Comparison of ENCODE assay signal across 29 mouse cellular contexts in the genomic region with DNA sequence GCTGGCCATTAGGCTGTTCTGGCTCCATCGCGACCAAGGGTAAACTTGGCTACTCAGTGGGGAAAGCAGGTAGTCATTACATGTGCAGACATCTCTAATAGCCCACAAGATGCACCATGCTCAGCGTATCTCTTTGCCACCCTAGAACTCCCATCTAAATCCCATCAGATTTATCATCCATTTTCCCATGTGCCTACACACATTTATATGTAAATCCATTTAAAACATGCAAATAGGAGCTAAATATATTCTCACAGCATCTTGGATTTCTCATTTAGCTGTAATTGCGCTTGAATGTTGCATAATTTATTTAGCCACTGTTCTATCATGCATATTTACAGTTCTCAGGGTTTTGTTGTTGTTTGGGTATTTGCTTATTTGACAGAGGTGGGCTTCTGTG.
"Had no signal": no experiment of that assay in that cellular context is flagged by ENCODE, and none has a peak within 500 bp of the region (broad histone marks: within the 10 kb centered on the region; RNA-seq: fewer than 3 reads in every experiment).

No protein-coding gene starts in this region.

- H3K27ac ChIP-seq: heart, adult 2 months; heart, embryonic 13.5 days; heart, embryonic 15.5 days; hindbrain, embryonic 13.5 days; hindbrain, embryonic 15.5 days; hindbrain, postnatal 0 days; kidney, embryonic 15.5 days; kidney, postnatal 0 days; left cerebral cortex, adult 2 months; limb, embryonic 10.5 days; limb, embryonic 12.5 days; liver, embryonic 13.5 days; liver, embryonic 15.5 days had no signal

- H3K9ac ChIP-seq: heart, embryonic 13.5 days; heart, embryonic 15.5 days; hindbrain, embryonic 13.5 days; hindbrain, embryonic 15.5 days; kidney, embryonic 15.5 days; limb, embryonic 12.5 days; liver, embryonic 13.5 days; liver, embryonic 15.5 days; liver, postnatal 0 days had no signal

- DNase-seq: gastrocnemius, postnatal 14 days; gastrocnemius, postnatal 36 days; heart, adult 11 months; heart, adult 2 months; heart, postnatal 14 days; heart, postnatal 36 days; kidney, adult 11 months; kidney, adult 2 months; kidney, adult 9 months; kidney, postnatal 14 days; kidney, postnatal 36 days; layer of hippocampus, adult 9-11 months; liver; liver, embryonic 13.5 days; liver, postnatal 0 days had no signal

- H3K27me3 ChIP-seq: heart, embryonic 13.5 days; heart, embryonic 15.5 days; hindbrain, embryonic 13.5 days; hindbrain, embryonic 15.5 days; kidney, embryonic 15.5 days; limb, embryonic 12.5 days; liver, embryonic 13.5 days; liver, embryonic 15.5 days had no signal

- H3K36me3 ChIP-seq: heart, embryonic 13.5 days; heart, embryonic 15.5 days; hindbrain, embryonic 13.5 days; hindbrain, embryonic 15.5 days; kidney, embryonic 15.5 days; limb, embryonic 10.5 days; limb, embryonic 12.5 days; liver, embryonic 13.5 days; liver, embryonic 15.5 days had no signal

- H3K4me3 ChIP-seq: heart, adult 2 months; heart, embryonic 13.5 days; heart, embryonic 15.5 days; hindbrain, embryonic 13.5 days; hindbrain, embryonic 15.5 days; kidney, embryonic 15.5 days; left cerebral cortex, adult 2 months; limb, embryonic 10.5 days; limb, embryonic 12.5 days; liver, embryonic 13.5 days; liver, embryonic 15.5 days had no signal

- H3K9me3 ChIP-seq: heart, embryonic 13.5 days; heart, embryonic 15.5 days; hindbrain, embryonic 13.5 days; hindbrain, embryonic 15.5 days; kidney, embryonic 15.5 days; limb, embryonic 10.5 days; limb, embryonic 12.5 days; liver, embryonic 13.5 days; liver, embryonic 15.5 days had no signal

- ATAC-seq: hindbrain, postnatal 0 days; intestine, embryonic 16.5 days; liver, postnatal 0 days had no signal

- H3K4me1 ChIP-seq: heart, embryonic 13.5 days; heart, embryonic 15.5 days; hindbrain, embryonic 13.5 days; hindbrain, embryonic 15.5 days; kidney, embryonic 15.5 days; liver, embryonic 13.5 days; liver, embryonic 15.5 days had no signal

- H3K4me2 ChIP-seq: heart, embryonic 11.5 days; heart, embryonic 13.5 days; heart, embryonic 15.5 days; hindbrain, embryonic 13.5 days; hindbrain, embryonic 15.5 days; kidney, embryonic 15.5 days; limb, embryonic 12.5 days; liver, embryonic 11.5 days; liver, embryonic 13.5 days; liver, embryonic 15.5 days had no signal
